Mouse (Mus musculus) midbrain, embryonic 14.5 days (tissue): ENCODE measurements around the gene Rreb1. TPM values are rescaled to one million over a fixed set of nuclear protein-coding genes. Genes with fewer than 3 reads are reported as not detected.

Experiments used
- ATAC-seq: fragments of 200-750 bp; cut with Nextera tagmentation; 2 replicates; pipeline ENCODE4 v1.8.0; 2017; ENCODE audit warnings: moderate number of reproducible peaks, moderate library complexity; ENCODE audit not compliant: low FRiP score, low TSS enrichment
- DNase-seq: peaks from one replicate; pipeline ENCODE4 v3.0.0-alpha.2; 2015
- H3K27ac ChIP-seq: fragments of 300-500 bp; sonication (generic); replicated peaks from 2 replicates; pipeline ENCODE4 v1.5.1; 2014; ENCODE audit warnings: mild to moderate bottlenecking, low read depth, low read length, moderate library complexity
- H3K27me3 ChIP-seq: fragments of 300-500 bp; sonication (generic); 2 replicates; pipeline ENCODE4 v1.6.1; 2014; ENCODE audit warnings: low read length, control low read depth, mixed read lengths; ENCODE audit not compliant: control insufficient read depth, insufficient read depth
- H3K36me3 ChIP-seq: fragments of 300-500 bp; sonication (generic); 2 replicates; pipeline ENCODE4 v1.6.1; 2014; ENCODE audit warnings: low read length, control low read depth; ENCODE audit not compliant: control insufficient read depth, insufficient read depth
- H3K4me1 ChIP-seq: fragments of 300-500 bp; sonication (generic); 2 replicates; pipeline ENCODE4 v1.6.1; 2014; ENCODE audit warnings: mild to moderate bottlenecking, antibody characterized with exemption, low read length, control low read depth; ENCODE audit not compliant: control insufficient read depth, insufficient read depth
- H3K4me2 ChIP-seq: fragments of 300-500 bp; sonication (generic); 2 replicates; pipeline ENCODE4 v1.6.1; 2014; ENCODE audit warnings: mild to moderate bottlenecking, low read length, moderate library complexity
- H3K4me3 ChIP-seq: fragments of 300-500 bp; sonication (generic); replicated peaks from 2 replicates; pipeline ENCODE4 v1.5.1; 2014; ENCODE audit warnings: low read depth, low read length
- H3K9ac ChIP-seq: fragments of 300-500 bp; sonication (generic); replicated peaks from 2 replicates; pipeline ENCODE4 v1.6.1; 2014; ENCODE audit warnings: mild to moderate bottlenecking, low read length, moderate library complexity
- H3K9me3 ChIP-seq: fragments of 300-500 bp; sonication (generic); 2 replicates; pipeline ENCODE4 v1.6.1; 2016; ENCODE audit warnings: low read length, control low read depth, mixed read lengths; ENCODE audit not compliant: control insufficient read depth
- WGBS: fragments of 180-500 bp; shearing (Covaris S2); extraction: QIAGEN DNeasy Blood & Tissue Kit; methylation state at CpG from one replicate; pipeline ENCODE4 v1.1.7; 2014; 5-methylcytosine and 5-hydroxymethylcytosine counted together
- polyA plus RNA-seq: library from polyadenylated mRNA; unstranded; fragments of >200 nt; fragmentation: Nextera tagmentation; extraction: Ambion mirVana; gene quantifications from 2 replicates; pipeline ENCODE4 v1.2.1, GENCODE M21; 2014

The Rreb1 gene
- polyA plus RNA-seq, 1 experiment from 2014 or later = 3.9 TPM

GRCm38 (mm10) chr13:37751154-37751950 is 26.8 kb upstream of the Rreb1 start:
- Histone ChIP-seq H3K4me1 (peaks cover 7% of the 10 kb centered on the region), H3K9me3 (peaks cover 9% of the 10 kb centered on the region; the same call in 1 of the 2 replicates), H3K27ac (no peak overlapping the region), H3K27me3 (0 out of 2 replicates have a peak, but pooled peaks cover 4% of the 10 kb centered on the region), H3K9ac (no peak overlapping the region), H3K4me3 (no peak overlapping the region), H3K36me3 (no peaks in the 10 kb centered on the region), H3K4me2 (no peak overlapping the region)
- 56% methylated on average over 9 of the region's 9 CpGs for WGBS
- DNase-seq (no peak), ATAC-seq (no peak)

DNA sequence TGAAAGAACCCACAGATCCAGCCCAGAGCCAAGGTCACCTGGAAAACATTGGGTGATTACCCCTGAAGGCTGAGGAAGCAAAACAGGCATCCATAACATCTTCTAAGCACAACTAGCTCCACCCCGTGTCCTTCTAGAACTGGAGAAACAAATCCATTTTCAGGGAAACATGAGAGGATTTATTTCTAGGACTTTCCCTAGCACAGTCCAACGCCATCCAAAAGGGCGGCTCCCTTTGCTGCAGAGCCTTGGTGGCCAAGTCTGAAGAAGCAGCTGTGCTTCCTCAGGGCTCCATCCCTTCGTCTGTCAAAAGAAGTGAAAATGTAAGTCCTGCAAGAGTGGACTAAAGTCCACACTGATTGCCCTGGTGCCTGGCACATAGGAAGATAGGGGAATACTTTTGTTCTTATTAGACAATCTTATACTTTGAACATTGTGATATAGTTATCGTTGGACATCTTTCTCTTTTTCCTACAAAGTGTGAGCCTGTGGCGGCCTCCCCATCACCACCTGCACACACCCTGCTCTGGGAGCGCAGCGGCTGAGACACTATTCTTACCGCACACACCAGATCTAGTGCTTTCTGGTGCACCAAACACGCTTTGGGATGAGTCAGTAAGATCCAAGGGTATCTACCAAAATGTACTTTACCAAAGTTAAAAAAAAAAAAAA is 18.7 kb upstream of the Rreb1 start:
- H3K36me3 ChIP-seq = no peaks in the 10 kb centered on the region
- no peak overlapping the region for H3K4me3 ChIP-seq
- no peak overlapping the region for H3K4me2 ChIP-seq
- peaks cover 8% of the 10 kb centered on the region for H3K4me1 ChIP-seq
- DNase-seq (no peak), ATAC-seq (no peak)
- H3K9ac ChIP-seq = no peak overlapping the region
- peaks cover 5% of the 10 kb centered on the region; the same call in 1 of the 2 replicates for H3K9me3 ChIP-seq
- WGBS = 90% methylated on average over 10 of the region's 10 CpGs
- H3K27ac ChIP-seq = no peak overlapping the region
- H3K27me3 ChIP-seq = peaks cover 21% of the 10 kb centered on the region

- ATAC-seq = no peak
- no peak for DNase-seq
- Histone ChIP-seq H3K4me3 (no peak overlapping the region), H3K9me3 (0 out of 2 replicates have a peak, but pooled peaks cover under 1% of the 10 kb centered on the region), H3K27me3 (peaks cover 21% of the 10 kb centered on the region), H3K9ac (no peak overlapping the region), H3K27ac (no peak overlapping the region), H3K4me1 (peaks cover 8% of the 10 kb centered on the region), H3K4me2 (no peak overlapping the region), H3K36me3 (no peaks in the 10 kb centered on the region)
- 23% methylated on average over 3 of the region's 3 CpGs for WGBS
These were observed 18.2 kb upstream of the Rreb1 start for GRCm38 (mm10) chr13:37760013-37760342.

DNA sequence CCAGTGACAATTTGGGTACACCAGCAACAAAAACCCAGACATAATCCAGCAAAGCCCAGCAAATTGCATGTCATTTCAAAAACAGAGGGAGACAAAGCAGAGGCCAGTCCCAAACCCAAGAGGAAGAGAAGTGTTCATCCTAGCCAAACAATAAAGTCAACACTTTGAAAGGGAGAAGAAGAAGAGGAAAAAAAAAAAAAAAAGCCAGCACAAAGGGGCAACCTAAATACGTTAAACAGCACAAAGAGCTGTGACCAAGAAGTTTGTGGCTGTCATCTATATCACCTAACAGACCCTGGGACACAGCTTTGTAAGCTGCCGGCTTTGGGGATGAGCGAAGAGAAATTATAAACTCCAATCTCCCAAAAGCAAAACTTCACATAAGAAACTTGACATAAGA is 17.8 kb upstream of the Rreb1 start:
- Histone ChIP-seq H3K4me2 (no peak overlapping the region), H3K4me3 (no peak overlapping the region), H3K27me3 (peaks cover 21% of the 10 kb centered on the region), H3K9ac (no peak overlapping the region), H3K27ac (no peak overlapping the region), H3K4me1 (peaks cover 8% of the 10 kb centered on the region), H3K9me3 (0 out of 2 replicates have a peak, but pooled peaks cover under 1% of the 10 kb centered on the region), H3K36me3 (no peaks in the 10 kb centered on the region)
- no peak for ATAC-seq
- WGBS = 16% methylated on average over 3 of the region's 3 CpGs
- no peak for DNase-seq

- DNase-seq (peak; percentile 79), ATAC-seq (peak; percentile 50; the same call in 1 of the 2 replicates)
- Histone ChIP-seq H3K4me3 (no peak overlapping the region; the same call in 1 of the 2 replicates), H3K27ac (no peak overlapping the region), H3K36me3 (no peaks in the 10 kb centered on the region), H3K27me3 (peaks cover 21% of the 10 kb centered on the region), H3K4me2 (peak overlapping the region; percentile 48), H3K9me3 (0 out of 2 replicates have a peak, but pooled peaks cover 7% of the 10 kb centered on the region), H3K4me1 (peaks cover 8% of the 10 kb centered on the region), H3K9ac (peak overlapping the region; percentile 32; the same call in 1 of the 2 replicates)
- 8% methylated on average over 23 of the region's 23 CpGs for WGBS
These were observed 17.0 kb upstream of the Rreb1 start for GRCm38 (mm10) chr13:37760957-37761941.

DNA sequence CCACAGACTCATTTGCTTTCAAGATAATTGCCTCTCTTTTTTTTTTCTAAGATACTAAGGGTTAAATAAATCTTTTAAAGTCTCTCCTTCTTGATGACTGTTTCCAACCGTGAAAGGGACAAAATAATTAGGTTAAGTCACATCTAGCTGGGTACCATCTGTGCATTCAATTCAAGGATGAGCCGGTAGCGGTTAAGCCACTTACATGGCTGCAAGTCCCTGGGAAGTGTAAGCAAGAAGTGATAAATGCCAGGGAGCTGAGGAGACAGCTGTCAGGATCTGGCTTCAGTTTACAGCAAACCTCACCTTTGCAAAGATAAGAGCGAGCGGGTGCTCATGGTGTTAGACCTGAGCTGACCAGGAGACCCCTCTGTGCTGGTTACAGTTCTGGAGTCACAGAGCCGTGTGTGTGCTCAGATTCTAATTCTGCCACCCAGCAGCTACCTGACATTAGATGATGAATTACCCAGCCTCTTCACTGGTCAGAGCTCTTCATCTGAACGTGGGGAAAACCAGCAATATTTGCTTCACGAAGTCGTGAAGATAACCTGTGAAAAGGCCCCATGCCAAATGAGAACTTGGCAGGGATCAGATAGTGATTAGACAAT is 14.3 kb upstream of the Rreb1 start:
- DNase-seq (no peak), ATAC-seq (no peak)
- H3K4me2 ChIP-seq = no peak overlapping the region
- H3K4me1 ChIP-seq = peaks cover 8% of the 10 kb centered on the region
- no peak overlapping the region for H3K9ac ChIP-seq
- no peaks in the 10 kb centered on the region for H3K36me3 ChIP-seq
- H3K27ac ChIP-seq = no peak overlapping the region
- no peak overlapping the region for H3K4me3 ChIP-seq
- H3K9me3 ChIP-seq = 0 out of 2 replicates have a peak, but pooled peaks cover 7% of the 10 kb centered on the region
- 75% methylated on average over 9 of the region's 9 CpGs for WGBS
- H3K27me3 ChIP-seq = peaks cover 18% of the 10 kb centered on the region

- WGBS = 0% methylated on average over 1 of the region's 1 CpGs
- no peak overlapping the region for H3K4me3 ChIP-seq
- 0 out of 2 replicates have a peak, but pooled peaks cover 7% of the 10 kb centered on the region for H3K9me3 ChIP-seq
- H3K4me1 ChIP-seq = no peaks in the 10 kb centered on the region
- DNase-seq (no peak), ATAC-seq (no peak)
- no peak overlapping the region for H3K27ac ChIP-seq
- no peak overlapping the region for H3K9ac ChIP-seq
- no peaks in the 10 kb centered on the region for H3K27me3 ChIP-seq
- H3K4me2 ChIP-seq = no peak overlapping the region
- H3K36me3 ChIP-seq = no peaks in the 10 kb centered on the region
These were observed 8.4 kb upstream of the Rreb1 start for GRCm38 (mm10) chr13:37769777-37770176.

GRCm38 (mm10) chr13:37773476-37773875 is 4.7 kb upstream of the Rreb1 start:
- H3K4me1 ChIP-seq = peaks cover 8% of the 10 kb centered on the region; the same call in 1 of the 2 replicates
- no peaks in the 10 kb centered on the region for H3K36me3 ChIP-seq
- H3K4me3 ChIP-seq = no peak overlapping the region
- no peaks in the 10 kb centered on the region for H3K9me3 ChIP-seq
- H3K27ac ChIP-seq = no peak overlapping the region
- no peak overlapping the region for H3K4me2 ChIP-seq
- no peak overlapping the region for H3K9ac ChIP-seq
- DNase-seq (no peak), ATAC-seq (no peak)
- H3K27me3 ChIP-seq = peaks cover 15% of the 10 kb centered on the region; the same call in 1 of the 2 replicates
